Mouse (Mus musculus) neural tube, embryonic 13.5 days (tissue): ENCODE data around the gene G0s2. TPM values are rescaled to one million over a fixed set of nuclear protein-coding genes. Genes with fewer than 3 reads are reported as not detected.
"Not testable (repeated sequence)": the region's sequence is repeated elsewhere in the genome, so short reads cannot be mapped to it uniquely, and the experiment has no call there.

Experiments
- ATAC-seq: fragments of 200-750 bp; cut with Nextera tagmentation; 2 replicates; pipeline ENCODE4 v1.8.0; 2017; ENCODE audit warnings: low read depth, mild to moderate bottlenecking, moderate TSS enrichment, moderate library complexity
- H3K27ac ChIP-seq: fragments of 300-500 bp; sonication (generic); replicated peaks from 2 replicates; pipeline ENCODE4 v1.5.1; 2015; ENCODE audit warnings: moderate library complexity, mild to moderate bottlenecking, inconsistent platforms
- H3K27me3 ChIP-seq: fragments of 300-500 bp; sonication (generic); 2 replicates; pipeline ENCODE4 v1.6.1; 2015; ENCODE audit warnings: mild to moderate bottlenecking, inconsistent platforms
- H3K36me3 ChIP-seq: fragments of 300-500 bp; sonication (generic); 2 replicates; pipeline ENCODE4 v1.6.1; 2015; ENCODE audit warnings: mild to moderate bottlenecking, inconsistent platforms
- H3K4me1 ChIP-seq: fragments of 300-500 bp; sonication (generic); replicated peaks from 2 replicates; pipeline ENCODE4 v1.6.1; 2015; ENCODE audit warnings: inconsistent platforms
- H3K4me2 ChIP-seq: fragments of 300-500 bp; sonication (generic); 2 replicates; pipeline ENCODE4 v1.6.1; 2015; ENCODE audit warnings: inconsistent platforms, mild to moderate bottlenecking, moderate library complexity
- H3K4me3 ChIP-seq: fragments of 300-500 bp; sonication (generic); 2 replicates; pipeline ENCODE4 v1.5.1; 2015; ENCODE audit warnings: mild to moderate bottlenecking, inconsistent platforms
- H3K9ac ChIP-seq: fragments of 300-500 bp; sonication (generic); 2 replicates; pipeline ENCODE4 v1.6.1; 2015; ENCODE audit warnings: moderate library complexity, mild to moderate bottlenecking, inconsistent platforms
- H3K9me3 ChIP-seq: fragments of 300-500 bp; sonication (generic); 2 replicates; pipeline ENCODE4 v1.6.1; 2016; ENCODE audit warnings: inconsistent platforms
- WGBS: fragments of 180-500 bp; shearing (Covaris S2); methylation state at CpG from one replicate; pipeline ENCODE4 v1.1.7; 2015; 5-methylcytosine and 5-hydroxymethylcytosine counted together
- polyA plus RNA-seq: library from polyadenylated mRNA; unstranded; fragments of >200 nt; fragmentation: Nextera tagmentation; extraction: Ambion mirVana; gene quantifications from 2 replicates; pipeline ENCODE4 v1.2.1, GENCODE M21; 2015

G0s2 gene
- polyA plus RNA-seq, 1 experiment from 2014 or later = 6.7 TPM

DNA sequence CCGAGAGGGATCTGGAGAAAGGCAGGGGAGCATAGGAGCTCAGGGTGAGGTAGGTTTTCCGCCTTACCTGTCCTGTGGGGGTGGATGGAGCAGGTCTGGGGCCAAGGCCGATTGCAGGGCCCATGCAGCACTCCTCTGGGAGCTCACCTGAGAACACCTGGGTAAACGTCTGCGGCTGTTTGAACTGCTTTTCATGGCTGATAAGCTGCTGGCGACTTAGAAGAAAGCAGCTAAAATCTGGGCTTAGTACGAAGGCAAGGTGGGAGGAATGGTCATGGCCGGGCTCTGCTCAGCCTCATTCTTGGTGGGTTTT is 29.0 kb upstream of the G0s2 start:
- no peak overlapping the region for H3K4me2 ChIP-seq
- no peak overlapping the region for H3K27ac ChIP-seq
- H3K36me3 ChIP-seq = no peaks in the 10 kb centered on the region
- peaks cover 6% of the 10 kb centered on the region; the same call in 1 of the 2 replicates for H3K4me1 ChIP-seq
- no peaks in the 10 kb centered on the region for H3K27me3 ChIP-seq
- ATAC-seq = no peak
- WGBS = 71% methylated on average over 8 of the region's 8 CpGs
- H3K9ac ChIP-seq = no peak overlapping the region
- H3K4me3 ChIP-seq = no peak overlapping the region
- no peaks in the 10 kb centered on the region for H3K9me3 ChIP-seq

DNA sequence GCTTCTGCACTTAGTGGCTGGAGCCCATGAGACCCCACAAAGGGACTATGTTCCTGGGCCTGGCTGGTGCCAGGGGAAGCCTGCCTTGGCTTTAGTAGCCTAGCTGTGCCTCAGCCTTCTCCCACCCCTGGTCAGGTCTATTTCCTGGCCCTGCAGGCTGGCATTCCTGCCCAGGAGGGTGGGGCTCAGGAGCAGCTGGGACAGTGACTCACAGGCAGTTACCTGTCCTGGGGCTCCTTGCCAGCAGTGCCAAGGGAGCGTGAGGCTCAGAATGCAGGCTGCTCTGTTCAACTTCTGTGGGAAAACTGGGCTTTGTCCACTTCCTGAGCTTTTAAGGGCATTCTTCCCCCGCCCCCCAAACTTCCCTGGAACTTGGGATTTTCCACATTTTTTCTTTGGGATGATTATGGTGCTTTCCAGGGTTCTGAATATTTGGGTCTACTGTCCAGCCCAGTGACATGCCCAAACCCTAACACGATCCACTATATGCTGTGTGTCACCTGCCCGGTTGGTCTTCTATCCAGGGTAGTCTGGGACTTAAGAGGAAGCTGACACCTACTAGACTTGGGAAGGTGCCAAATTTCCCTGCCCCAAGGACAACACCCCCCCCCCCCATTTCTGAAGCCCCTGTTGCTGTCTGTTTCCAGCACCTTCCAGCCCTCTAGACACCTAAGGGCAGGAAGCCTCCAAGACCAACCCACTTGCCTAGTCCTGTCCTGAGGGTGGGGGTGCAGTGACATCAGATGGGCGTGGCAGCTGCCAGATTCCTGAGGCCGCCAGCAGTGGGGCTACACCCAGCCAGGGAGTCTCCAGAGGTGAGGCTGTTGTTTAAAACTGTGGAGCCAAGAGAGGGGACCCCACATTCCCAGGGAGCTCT is 28.4 kb upstream of the G0s2 start:
- ATAC-seq = no peak
- Histone ChIP-seq H3K27me3 (no peaks in the 10 kb centered on the region), H3K27ac (no peak overlapping the region), H3K9ac (no peak overlapping the region), H3K4me3 (no peak overlapping the region), H3K36me3 (no peaks in the 10 kb centered on the region), H3K4me1 (peaks cover 6% of the 10 kb centered on the region; the same call in 1 of the 2 replicates), H3K4me2 (no peak overlapping the region), H3K9me3 (no peaks in the 10 kb centered on the region)
- WGBS = 72% methylated on average over 6 of the region's 6 CpGs

DNA sequence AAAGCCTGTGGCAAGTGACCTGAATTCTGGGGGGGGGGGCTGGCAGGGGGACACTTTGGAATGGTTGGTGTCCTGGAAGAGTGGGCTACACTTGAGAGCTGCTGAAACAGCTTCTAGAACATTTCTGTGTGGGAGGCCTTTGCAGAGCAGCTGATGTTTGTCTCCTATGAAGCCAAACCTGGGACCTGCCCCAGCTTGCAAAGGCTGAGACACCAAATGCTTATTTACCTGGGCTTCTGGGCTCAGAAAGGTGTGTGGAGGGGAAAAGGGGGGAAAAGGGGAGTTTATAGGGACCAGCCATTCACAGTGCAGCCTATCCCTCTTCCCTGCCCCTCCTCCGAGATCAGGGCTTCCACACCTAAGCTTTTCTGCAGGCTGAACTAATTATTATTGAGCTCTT is 27.0 kb upstream of the G0s2 start:
- Histone ChIP-seq H3K27me3 (no peaks in the 10 kb centered on the region), H3K9ac (no peak overlapping the region), H3K4me2 (no peak overlapping the region), H3K4me3 (no peak overlapping the region), H3K4me1 (no peaks in the 10 kb centered on the region), H3K27ac (no peak overlapping the region), H3K36me3 (no peaks in the 10 kb centered on the region), H3K9me3 (no peaks in the 10 kb centered on the region)
- no peak for ATAC-seq
- WGBS = 58% methylated on average over 1 of the region's 1 CpGs

- Histone ChIP-seq H3K9ac (no peak overlapping the region), H3K27me3 (no peaks in the 10 kb centered on the region), H3K9me3 (no peaks in the 10 kb centered on the region), H3K27ac (no peak overlapping the region), H3K4me1 (no peaks in the 10 kb centered on the region), H3K36me3 (no peaks in the 10 kb centered on the region), H3K4me3 (no peak overlapping the region), H3K4me2 (no peak overlapping the region)
- ATAC-seq = no peak
- 84% methylated on average over 3 of the region's 3 CpGs for WGBS
These were observed 25.2 kb upstream of the G0s2 start for GRCm38 (mm10) chr1:193298141-193298765.

DNA sequence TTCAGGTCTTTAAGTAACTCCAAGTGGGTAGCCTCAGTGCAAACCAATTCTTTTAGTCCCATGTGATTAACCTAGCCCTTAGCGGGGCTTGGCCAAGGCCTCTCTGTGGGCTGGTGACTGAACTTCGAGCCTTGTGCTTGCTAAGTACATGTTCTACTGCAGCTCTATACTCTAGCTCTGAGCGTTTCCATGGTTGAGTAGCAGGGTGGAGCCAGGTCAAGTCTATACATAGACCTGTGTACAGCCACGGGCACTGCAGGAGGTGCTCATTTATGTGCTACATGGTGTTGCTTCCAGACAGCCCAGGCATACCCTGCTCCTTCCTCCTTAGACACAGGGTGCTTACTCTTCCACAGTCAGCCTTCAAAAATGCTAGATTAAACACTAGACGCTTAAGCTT is 22.9 kb upstream of the G0s2 start:
- Histone ChIP-seq H3K9ac (no peak overlapping the region), H3K4me3 (no peak overlapping the region), H3K4me1 (no peaks in the 10 kb centered on the region), H3K9me3 (no peaks in the 10 kb centered on the region), H3K4me2 (no peak overlapping the region), H3K27me3 (no peaks in the 10 kb centered on the region), H3K27ac (no peak overlapping the region), H3K36me3 (no peaks in the 10 kb centered on the region)
- ATAC-seq = no peak
- 84% methylated on average over 5 of the region's 5 CpGs for WGBS

GRCm38 (mm10) chr1:193293926-193294325 is 20.9 kb upstream of the G0s2 start:
- Histone ChIP-seq H3K4me3 (no peak overlapping the region), H3K27ac (no peak overlapping the region), H3K4me1 (no peaks in the 10 kb centered on the region), H3K9me3 (no peaks in the 10 kb centered on the region), H3K4me2 (no peak overlapping the region), H3K9ac (no peak overlapping the region), H3K27me3 (no peaks in the 10 kb centered on the region), H3K36me3 (no peaks in the 10 kb centered on the region)
- WGBS = 68% methylated on average over 3 of the region's 3 CpGs
- no peak for ATAC-seq

DNA sequence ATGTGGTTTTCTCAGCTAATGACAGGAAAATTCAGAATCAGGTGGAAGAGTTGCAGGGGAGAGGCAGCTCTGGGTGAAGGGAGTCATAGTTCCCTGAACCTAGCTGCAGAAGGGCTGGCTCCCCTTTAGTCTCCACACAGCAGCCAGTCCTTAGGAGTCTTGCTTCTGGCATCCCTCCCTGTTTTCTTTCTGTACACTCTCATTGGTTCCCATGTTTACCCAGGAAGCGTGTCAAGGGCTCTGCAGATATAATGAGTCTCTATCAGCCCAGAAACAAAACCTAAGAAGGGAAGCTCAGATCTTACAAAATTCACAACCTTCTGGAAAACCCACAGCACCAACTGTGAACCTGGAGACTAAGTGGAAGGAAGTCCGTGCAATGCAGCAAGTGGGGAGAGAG is 20.0 kb upstream of the G0s2 start:
- H3K4me3 ChIP-seq = no peak overlapping the region

GRCm38 (mm10) chr1:193290686-193291085 is 17.7 kb upstream of the G0s2 start:
- no peak overlapping the region for H3K27ac ChIP-seq
- no peaks in the 10 kb centered on the region for H3K27me3 ChIP-seq
- H3K9ac ChIP-seq = no peak overlapping the region
- H3K4me3 ChIP-seq = no peak overlapping the region
- ATAC-seq = no peak
- no peak overlapping the region for H3K4me2 ChIP-seq
- H3K9me3 ChIP-seq = no peaks in the 10 kb centered on the region
- no peaks in the 10 kb centered on the region for H3K36me3 ChIP-seq
- H3K4me1 ChIP-seq = no peaks in the 10 kb centered on the region

More for the DNA sequence above, 20.0 kb upstream of the G0s2 start:
- Histone ChIP-seq H3K4me2 (no peak overlapping the region), H3K27me3 (no peaks in the 10 kb centered on the region), H3K9me3 (no peaks in the 10 kb centered on the region), H3K27ac (no peak overlapping the region), H3K36me3 (no peaks in the 10 kb centered on the region), H3K4me1 (no peaks in the 10 kb centered on the region), H3K9ac (no peak overlapping the region)
- no peak for ATAC-seq
- WGBS = 83% methylated on average over 2 of the region's 2 CpGs

GRCm38 (mm10) chr1:193289914-193290313 is 16.9 kb upstream of the G0s2 start:
- Histone ChIP-seq H3K36me3 (no peaks in the 10 kb centered on the region), H3K9me3 (no peaks in the 10 kb centered on the region), H3K27ac (no peak overlapping the region), H3K4me2 (no peak overlapping the region), H3K4me3 (no peak overlapping the region), H3K9ac (no peak overlapping the region), H3K4me1 (no peaks in the 10 kb centered on the region), H3K27me3 (no peaks in the 10 kb centered on the region)
- ATAC-seq = no peak
- 92% methylated on average over 5 of the region's 5 CpGs for WGBS

GRCm38 (mm10) chr1:193289076-193289475 is 16.1 kb upstream of the G0s2 start:
- no peak overlapping the region for H3K9ac ChIP-seq
- no peaks in the 10 kb centered on the region for H3K9me3 ChIP-seq
- H3K36me3 ChIP-seq = no peaks in the 10 kb centered on the region
- no peak overlapping the region for H3K27ac ChIP-seq
- ATAC-seq = no peak
- no peak overlapping the region for H3K4me3 ChIP-seq
- 93% methylated on average over 3 of the region's 3 CpGs for WGBS
- no peaks in the 10 kb centered on the region; the same call in 1 of the 2 replicates for H3K4me1 ChIP-seq
- no peak overlapping the region for H3K4me2 ChIP-seq
- H3K27me3 ChIP-seq = no peaks in the 10 kb centered on the region

- WGBS = 89% methylated on average over 2 of the region's 2 CpGs
- H3K4me3 ChIP-seq = no peak overlapping the region
These were observed 14.6 kb upstream of the G0s2 start for GRCm38 (mm10) chr1:193287578-193287977.

GRCm38 (mm10) chr1:193285766-193286325 is 12.8 kb upstream of the G0s2 start:
- WGBS = 90% methylated on average over 3 of the region's 3 CpGs
- not testable (repeated sequence) for H3K4me3 ChIP-seq, H3K27me3 ChIP-seq, H3K4me1 ChIP-seq, H3K9ac ChIP-seq, H3K4me2 ChIP-seq, H3K27ac ChIP-seq, ATAC-seq, H3K9me3 ChIP-seq, H3K36me3 ChIP-seq

More at GRCm38 (mm10) chr1:193287578-193287977, 14.6 kb upstream of the G0s2 start:
- no peak overlapping the region for H3K4me2 ChIP-seq
- no peaks in the 10 kb centered on the region for H3K9me3 ChIP-seq
- no peaks in the 10 kb centered on the region for H3K36me3 ChIP-seq
- no peak for ATAC-seq
- H3K27me3 ChIP-seq = no peaks in the 10 kb centered on the region
- H3K4me1 ChIP-seq = no peaks in the 10 kb centered on the region; the same call in 1 of the 2 replicates
- H3K27ac ChIP-seq = no peak overlapping the region
- H3K9ac ChIP-seq = no peak overlapping the region
